Mouse (Mus musculus) heart, embryonic 14.5 days (tissue): ENCODE measurements around the gene Fto. TPM values are rescaled to one million over a fixed set of nuclear protein-coding genes. Genes with fewer than 3 reads are reported as not detected.

ENCODE experiments used
- ATAC-seq: fragments of 200-750 bp; cut with Nextera tagmentation; 2 replicates; pipeline ENCODE4 v1.8.0; 2017; ENCODE audit warnings: low read depth, moderate TSS enrichment; ENCODE audit not compliant: insufficient number of reproducible peaks, insufficient read depth, low FRiP score
- H3K27ac ChIP-seq, 2 experiments: fragments of 200-500 bp in 1 of 2; fragments of 300-500 bp in 1 of 2; sonication (generic) in 1 of 2; replicated peaks in 1 of 2; 2 replicates each; pipeline ENCODE4 v1.5.1; 2012 to 2014; ENCODE audit warnings: low read depth in 2 of 2, low read length in 2 of 2, control low read depth in 1 of 2, mild to moderate bottlenecking in 1 of 2, mixed read lengths in 1 of 2; ENCODE audit not compliant: control insufficient read depth in 1 of 2, insufficient read depth in 1 of 2
- H3K27me3 ChIP-seq: fragments of 300-500 bp; sonication (generic); 2 replicates; pipeline ENCODE4 v1.6.1; 2014; ENCODE audit warnings: mild to moderate bottlenecking, low read length, control low read depth; ENCODE audit not compliant: control insufficient read depth, insufficient read depth
- H3K36me3 ChIP-seq: fragments of 300-500 bp; sonication (generic); 2 replicates; pipeline ENCODE4 v1.6.1; 2014; ENCODE audit warnings: mild to moderate bottlenecking, control low read depth, low read length, mixed read lengths; ENCODE audit not compliant: control insufficient read depth, insufficient read depth
- H3K4me1 ChIP-seq, 2 experiments: fragments of 200-500 bp in 1 of 2; fragments of 300-500 bp in 1 of 2; sonication (generic) in 1 of 2; 2 replicates each; pipeline ENCODE4 v1.6.1; 2012 to 2014; ENCODE audit warnings: low read length in 2 of 2, control low read depth in 1 of 2, mixed read lengths in 1 of 2; ENCODE audit not compliant: control insufficient read depth in 2 of 2, insufficient read depth in 2 of 2
- H3K4me2 ChIP-seq: fragments of 300-500 bp; sonication (generic); 2 replicates; pipeline ENCODE4 v1.6.1; 2014; ENCODE audit warnings: mild to moderate bottlenecking, low read length
- H3K4me3 ChIP-seq, 2 experiments: fragments of 200-500 bp in 1 of 2; fragments of 300-500 bp in 1 of 2; sonication (generic) in 1 of 2; 2 replicates each; pipeline ENCODE4 v1.5.1; 2012 to 2014; ENCODE audit warnings: low read length in 2 of 2, mild to moderate bottlenecking in 2 of 2, control low read depth in 1 of 2, low read depth in 1 of 2, moderate library complexity in 1 of 2; ENCODE audit not compliant: control insufficient read depth in 1 of 2, insufficient read depth in 1 of 2
- H3K9ac ChIP-seq: fragments of 300-500 bp; sonication (generic); 2 replicates; pipeline ENCODE4 v1.6.1; 2014; ENCODE audit warnings: mild to moderate bottlenecking, low read length
- H3K9me3 ChIP-seq: fragments of 300-500 bp; sonication (generic); 2 replicates; pipeline ENCODE4 v1.6.1; 2016; ENCODE audit warnings: low read length, control low read depth; ENCODE audit not compliant: control insufficient read depth
- WGBS: fragments of 180-500 bp; shearing (Covaris S2); extraction: QIAGEN DNeasy Blood & Tissue Kit; methylation state at CpG from one replicate; pipeline ENCODE4 v1.1.7; 2014; 5-methylcytosine and 5-hydroxymethylcytosine counted together
- polyA plus RNA-seq: library from polyadenylated mRNA; unstranded; fragments of >200 nt; fragmentation: Nextera tagmentation; extraction: Ambion mirVana; gene quantifications from 2 replicates; pipeline ENCODE4 v1.2.1, GENCODE M21; 2014

The Fto gene
- polyA plus RNA-seq, 1 experiment from 2014 or later, result 71.5 TPM

DNA sequence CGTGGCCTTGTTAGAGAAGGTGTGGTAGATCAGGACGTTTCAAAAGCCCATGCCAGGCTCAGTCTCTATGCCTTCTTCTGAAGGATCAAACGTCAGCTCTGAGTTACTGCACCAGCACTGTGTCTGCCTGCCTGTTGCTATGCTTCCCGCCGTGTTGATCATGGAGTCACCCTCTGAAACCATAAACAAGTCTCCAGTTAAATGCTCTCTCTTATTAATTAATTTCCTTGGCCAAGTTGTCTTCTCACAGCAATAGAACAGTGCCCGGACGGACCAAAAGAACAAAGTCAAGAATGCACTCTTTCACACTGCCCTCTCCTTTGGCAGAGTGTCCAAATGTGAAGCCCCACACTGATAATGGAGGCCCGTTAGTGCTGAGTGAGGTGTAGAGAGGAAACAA, 217.3 kb downstream of the Fto start:
- H3K4me1 ChIP-seq, result peaks cover 0 to 15% of the 10 kb centered on the region in 2 experiments; a peak in 2 of 4 replicates
- no peak overlapping the region for H3K4me3 ChIP-seq
- H3K27ac ChIP-seq, result no peak overlapping the region
- no peak overlapping the region for H3K9ac ChIP-seq
- no peaks in the 10 kb centered on the region for H3K27me3 ChIP-seq
- ATAC-seq, result no peak
- no peaks in the 10 kb centered on the region for H3K9me3 ChIP-seq
- 82% methylated on average over 8 of the region's 8 CpGs for WGBS
- H3K36me3 ChIP-seq, result no peaks in the 10 kb centered on the region
- no peak overlapping the region for H3K4me2 ChIP-seq

DNA sequence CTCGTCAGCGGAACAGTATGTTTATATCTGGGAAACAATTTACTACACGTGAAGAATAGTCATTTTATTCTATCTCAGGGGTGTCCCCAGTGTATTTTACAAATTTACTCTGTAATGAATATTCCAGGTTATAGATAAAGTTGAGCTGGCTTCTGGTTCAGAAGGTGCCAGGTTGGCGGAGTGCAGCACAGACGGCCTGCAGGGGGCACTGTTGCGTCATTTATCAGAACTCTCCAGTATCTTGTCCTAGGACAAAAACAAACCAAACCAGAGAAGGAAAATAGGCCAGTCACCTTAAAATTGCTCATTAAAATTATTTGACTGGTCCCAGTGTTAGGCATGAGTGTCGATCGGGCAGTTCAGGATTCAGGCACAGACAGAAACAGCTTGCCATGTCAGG, 218.6 kb downstream of the Fto start:
- Histone ChIP-seq H3K4me2 (no peak overlapping the region), H3K9ac (no peak overlapping the region), H3K4me3 (no peak overlapping the region), H3K27ac (no peak overlapping the region), H3K4me1 (peaks cover 0 to 15% of the 10 kb centered on the region in 2 experiments; a peak in 2 of 4 replicates), H3K27me3 (no peaks in the 10 kb centered on the region), H3K36me3 (no peaks in the 10 kb centered on the region), H3K9me3 (no peaks in the 10 kb centered on the region)
- no peak for ATAC-seq
- WGBS, result 31% methylated on average over 8 of the region's 8 CpGs

DNA sequence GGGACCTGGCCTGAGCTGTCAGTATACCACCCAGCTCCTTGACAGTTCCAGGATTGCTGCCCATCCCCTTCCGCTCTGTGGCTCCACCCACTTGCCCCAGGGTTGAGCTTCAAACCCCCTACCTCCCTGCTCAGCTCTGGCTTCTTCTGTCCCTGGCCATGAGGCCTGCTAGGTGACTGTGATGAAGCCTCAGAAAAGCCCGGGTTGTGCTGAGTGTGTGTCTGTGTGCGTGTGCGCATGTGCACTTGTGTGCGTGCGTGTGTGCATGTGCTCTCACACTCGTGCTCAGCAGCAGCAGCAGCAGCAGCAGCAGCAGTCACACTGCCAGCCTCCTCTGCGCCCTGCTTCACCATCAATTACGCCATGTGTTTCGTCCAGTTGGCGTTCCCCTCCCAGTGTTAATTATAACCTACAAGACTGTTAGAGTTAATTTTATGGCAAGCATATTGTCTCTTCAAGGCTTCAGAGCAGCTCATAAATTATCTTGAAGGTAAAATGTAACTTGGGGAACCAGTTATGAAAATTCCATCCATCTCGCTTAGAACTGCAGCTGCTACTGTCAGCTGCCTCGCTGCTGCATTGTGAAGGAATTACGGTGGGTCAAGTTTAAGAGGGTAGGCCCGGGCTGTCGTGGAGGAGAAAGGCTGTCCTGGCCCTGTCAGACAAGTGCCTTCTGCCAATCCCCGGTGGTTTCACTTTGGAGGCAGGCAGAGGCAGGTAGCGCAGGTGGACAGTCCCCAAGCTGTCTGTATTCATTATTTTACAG, 219.5 kb downstream of the Fto start:
- H3K4me3 ChIP-seq, result no peak overlapping the region
- H3K9me3 ChIP-seq, result no peaks in the 10 kb centered on the region
- no peak overlapping the region for H3K27ac ChIP-seq
- peaks cover 0 to 15% of the 10 kb centered on the region in 2 experiments; a peak in 2 of 4 replicates for H3K4me1 ChIP-seq
- no peak overlapping the region for H3K4me2 ChIP-seq
- WGBS, result 86% methylated on average over 18 of the region's 18 CpGs
- H3K27me3 ChIP-seq, result no peaks in the 10 kb centered on the region
- no peak overlapping the region for H3K9ac ChIP-seq
- no peak for ATAC-seq
- no peaks in the 10 kb centered on the region for H3K36me3 ChIP-seq

DNA sequence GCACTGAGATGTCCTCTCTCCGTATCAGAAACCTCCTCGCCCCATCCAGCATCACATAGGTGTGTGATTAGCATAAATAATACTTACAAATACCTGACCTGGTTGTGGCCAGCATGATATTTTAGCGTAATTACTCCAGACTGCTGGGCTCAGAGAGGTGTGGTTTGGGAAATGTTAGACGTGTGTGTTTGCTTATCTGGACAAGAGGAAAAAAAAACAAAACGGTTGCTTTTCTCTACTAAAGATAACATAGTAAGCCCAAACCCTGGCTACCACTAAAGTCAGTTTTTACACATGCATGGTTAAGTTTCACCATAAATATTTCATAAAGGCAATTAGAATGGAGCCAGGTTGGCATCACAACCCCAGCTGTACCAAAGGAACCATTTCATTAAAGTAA, 221.4 kb downstream of the Fto start:
- 65% methylated on average over 5 of the region's 5 CpGs for WGBS
- H3K4me1 ChIP-seq, result no peaks in the 10 kb centered on the region; a peak in 1 of 4 replicates
- no peak overlapping the region for H3K27ac ChIP-seq
- no peak overlapping the region for H3K4me3 ChIP-seq
- no peak for ATAC-seq
- no peaks in the 10 kb centered on the region for H3K27me3 ChIP-seq
- H3K9me3 ChIP-seq, result no peaks in the 10 kb centered on the region
- H3K36me3 ChIP-seq, result no peaks in the 10 kb centered on the region
- H3K9ac ChIP-seq, result no peak overlapping the region
- H3K4me2 ChIP-seq, result no peak overlapping the region

DNA sequence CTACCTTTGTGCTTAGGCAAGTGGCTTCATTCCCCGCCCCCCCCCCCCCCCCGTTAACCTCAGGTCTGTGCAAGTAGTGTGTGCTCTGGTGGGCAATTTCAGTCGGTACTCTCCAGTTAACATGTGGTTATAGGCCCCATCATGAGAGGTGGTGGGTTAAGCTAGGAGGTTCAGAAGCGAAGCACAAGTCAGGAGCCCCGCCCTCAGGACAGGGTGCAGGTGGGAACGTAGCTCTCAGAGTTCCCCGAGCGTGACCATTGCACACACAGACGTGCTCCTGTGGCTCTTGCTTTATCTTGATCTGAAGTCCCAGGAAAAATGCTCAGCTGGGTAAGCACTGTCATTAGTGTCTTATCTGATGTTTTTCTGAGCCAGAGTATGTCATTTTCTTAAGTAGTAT, 224.8 kb downstream of the Fto start:
- Histone ChIP-seq H3K4me1 (peaks cover 0 to 5% of the 10 kb centered on the region in 2 experiments; a peak in 1 of 4 replicates), H3K9me3 (no peaks in the 10 kb centered on the region), H3K27ac (no peak overlapping the region), H3K4me3 (no peak overlapping the region), H3K9ac (no peak overlapping the region), H3K4me2 (no peak overlapping the region), H3K27me3 (no peaks in the 10 kb centered on the region), H3K36me3 (no peaks in the 10 kb centered on the region)
- WGBS, result 82% methylated on average over 9 of the region's 9 CpGs
- ATAC-seq, result no peak

DNA sequence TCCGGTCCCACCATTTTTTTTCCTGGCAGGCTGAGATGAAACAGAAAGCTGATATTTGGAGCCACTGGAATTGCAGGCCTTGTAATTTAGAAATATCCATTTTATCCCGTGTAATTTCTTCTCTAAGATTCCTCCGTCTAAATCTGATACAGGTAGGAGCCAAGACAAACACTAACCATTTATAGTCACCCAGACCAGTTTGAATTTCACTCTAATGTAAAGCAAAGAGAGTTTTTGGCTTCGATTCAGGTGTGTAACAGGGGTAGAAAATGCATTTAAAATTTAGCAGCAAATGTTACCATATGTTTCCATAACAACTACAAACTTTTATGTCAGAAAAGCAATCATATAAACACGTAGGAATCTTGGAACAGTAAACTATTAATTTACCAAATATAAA, 225.6 kb downstream of the Fto start:
- Histone ChIP-seq H3K27me3 (no peaks in the 10 kb centered on the region), H3K9ac (no peak overlapping the region), H3K36me3 (no peaks in the 10 kb centered on the region), H3K4me1 (peaks cover under 1 to 5% of the 10 kb centered on the region in 2 experiments; a peak in 2 of 4 replicates), H3K4me3 (no peak overlapping the region), H3K4me2 (no peak overlapping the region), H3K27ac (no peak overlapping the region), H3K9me3 (no peaks in the 10 kb centered on the region)
- no peak for ATAC-seq
- 78% methylated on average over 5 of the region's 5 CpGs for WGBS

DNA sequence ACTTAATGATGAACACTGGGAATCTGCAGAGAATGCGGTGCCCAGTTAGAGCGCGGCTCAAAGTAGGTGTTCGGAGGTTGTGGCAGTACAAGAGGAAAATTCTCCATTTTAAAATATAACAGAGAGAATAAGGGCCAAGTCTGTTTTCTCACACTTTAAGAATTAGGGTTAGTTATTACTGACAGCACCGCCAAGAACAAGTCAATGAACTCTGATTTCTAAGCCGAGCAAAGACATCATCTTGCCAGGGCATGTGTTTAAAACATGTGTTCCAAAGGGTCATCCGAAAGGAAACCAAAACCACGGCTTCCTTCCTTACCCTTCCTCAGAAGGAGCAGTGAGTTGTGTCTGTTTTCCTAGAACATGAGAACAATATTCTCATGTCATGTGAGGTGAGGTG, 226.3 kb downstream of the Fto start:
- ATAC-seq, result no peak
- WGBS, result 88% methylated on average over 8 of the region's 8 CpGs

DNA sequence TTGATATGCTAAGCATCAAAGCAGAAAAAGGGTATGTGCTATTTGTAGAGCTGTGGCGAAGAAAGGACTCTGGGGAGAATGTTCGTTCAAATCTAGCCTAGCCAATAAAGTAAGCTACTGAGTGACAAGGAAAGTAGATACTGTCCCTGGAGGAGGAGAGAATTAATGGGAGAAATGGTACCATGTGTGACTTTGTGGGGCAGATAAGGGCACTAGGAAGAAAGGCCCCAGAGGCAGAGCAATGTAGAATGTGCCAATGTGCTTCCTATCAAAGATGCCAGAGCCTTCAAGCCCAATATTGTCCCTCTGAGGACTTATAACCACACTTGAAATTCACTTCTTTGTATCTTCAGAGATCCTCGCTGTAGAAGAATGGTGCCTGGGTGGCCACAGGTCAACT, 227.9 kb downstream of the Fto start:
- H3K36me3 ChIP-seq, result no peaks in the 10 kb centered on the region
- ATAC-seq, result no peak
- H3K4me1 ChIP-seq, result peaks cover 6 to 15% of the 10 kb centered on the region in 2 experiments; a peak in 3 of 4 replicates
- no peak overlapping the region for H3K4me2 ChIP-seq
- 50% methylated on average over 3 of the region's 3 CpGs for WGBS
- H3K27me3 ChIP-seq, result no peaks in the 10 kb centered on the region
- H3K9me3 ChIP-seq, result no peaks in the 10 kb centered on the region
- H3K9ac ChIP-seq, result no peak overlapping the region
- no peak overlapping the region for H3K27ac ChIP-seq
- no peak overlapping the region for H3K4me3 ChIP-seq

More for the DNA sequence above, 226.3 kb downstream of the Fto start:
- no peaks in the 10 kb centered on the region for H3K9me3 ChIP-seq
- no peak overlapping the region for H3K9ac ChIP-seq
- no peaks in the 10 kb centered on the region for H3K27me3 ChIP-seq
- no peak overlapping the region for H3K27ac ChIP-seq
- H3K4me2 ChIP-seq, result no peak overlapping the region
- no peaks in the 10 kb centered on the region for H3K36me3 ChIP-seq
- peaks cover 3 to 5% of the 10 kb centered on the region in 2 experiments; a peak in 2 of 4 replicates for H3K4me1 ChIP-seq
- no peak overlapping the region for H3K4me3 ChIP-seq
